29 mouse cellular contexts compared by ENCODE assay signal in the genomic region with DNA sequence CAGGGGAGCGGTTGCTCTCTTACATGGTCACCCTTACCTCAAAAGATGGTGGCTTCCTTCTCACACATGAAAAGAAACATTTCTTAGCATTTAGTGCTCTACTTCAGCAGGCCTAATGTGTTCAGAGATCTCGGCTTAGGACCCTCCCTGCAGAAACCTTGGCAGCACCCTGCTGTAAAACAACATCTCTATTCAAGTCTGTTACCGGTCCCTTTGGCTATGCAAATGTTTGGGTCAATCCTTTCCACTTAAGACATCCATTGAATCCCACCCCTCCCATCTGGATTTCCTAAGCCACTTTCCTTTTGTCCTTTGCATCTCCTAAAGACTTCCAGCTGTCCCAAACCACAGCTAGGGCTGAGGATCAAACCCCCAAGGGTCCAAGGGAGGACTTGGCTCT.
DNase-seq lines count a peak whose midpoint lies in the region; TF ChIP-seq lines count a peak whose summit lies in the region.
"Had no signal": no experiment of that assay in that cellular context is flagged by ENCODE, and none has a peak within 500 bp of the region (broad histone marks: within the 10 kb centered on the region; RNA-seq: fewer than 3 reads in every experiment).

No protein-coding gene starts in this region.

- WGBS in heart, adult 2 months: 61% methylated on average over 3 of the region's 3 CpGs

- peak; percentile 54 for DNase-seq in heart, adult 11 months
- no peak for DNase-seq in heart, adult 2 months
- DNase-seq in ES-CJ7 (ENCODE audit: low read depth, low spot score) (peak; percentile 89), ZHBTc4 (ENCODE audit: low read depth, low spot score) (peak; percentile 74), MN1 (ENCODE audit: low spot score) (no peak)
- no peak for DNase-seq in retina, postnatal 1 day
- DNase-seq: adrenal gland, postnatal 14 days; B cell, adult 2 months; cerebellum, adult 11-12 months; cerebellum, adult 8-10 months; cerebellum, postnatal 10 days; cerebellum, postnatal 36 days; embryo, embryonic 11 days; gastrocnemius, postnatal 10 days; gastrocnemius, postnatal 36 days; heart, postnatal 10 days; heart, postnatal 36 days; kidney, adult 11 months; kidney, adult 8-10 months had no signal

- H3K79me2 ChIP-seq in heart, adult 2 months (replicated peaks; ENCODE audit: control insufficient read depth, insufficient read depth, low read length): no peaks in the 10 kb centered on the region

- TF ChIP-seq EP300 in heart, adult 2 months (IDR thresholded peaks at IDR 0.05; ENCODE audit: insufficient read depth, low read depth, low read length): no peak

- H3K36me3 ChIP-seq in heart, adult 2 months (ENCODE audit: control insufficient read depth, insufficient read depth, low read length): no peaks in the 10 kb centered on the region
- H3K36me3 ChIP-seq: embryonic facial prominence, embryonic 12.5 days; forebrain, embryonic 12.5 days; forebrain, embryonic 15.5 days; heart, embryonic 12.5 days; heart, embryonic 15.5 days; hindbrain, embryonic 10.5 days; hindbrain, embryonic 13.5 days; intestine, embryonic 15.5 days had no signal

- no peaks in the 10 kb centered on the region; the same call in 1 of the 2 replicates for H3K27me3 ChIP-seq in heart, adult 2 months (ENCODE audit: control insufficient read depth, insufficient read depth, low read length)
- H3K27me3 ChIP-seq: CH12.LX; embryonic facial prominence, embryonic 12.5 days; forebrain, embryonic 12.5 days; forebrain, embryonic 15.5 days; heart, embryonic 12.5 days; heart, embryonic 15.5 days; hindbrain, embryonic 13.5 days; intestine, embryonic 15.5 days had no signal

- no peak for TF ChIP-seq POLR2A in heart, adult 2 months (IDR thresholded peaks at IDR 0.05; ENCODE audit: insufficient read depth, low read depth, low read length)

- intact Hi-C loops in heart, adult 2 months (cut with DNase I): no loop called here

- H3K4me1 ChIP-seq in heart, adult 2 months (ENCODE audit: control insufficient read depth, insufficient read depth, low read length): no peaks in the 10 kb centered on the region
- H3K4me1 ChIP-seq: intestine, embryonic 15.5 days had no signal

- no peak overlapping the region for H3K27ac ChIP-seq in heart, adult 2 months
- H3K27ac ChIP-seq: embryonic facial prominence, embryonic 12.5 days; forebrain, embryonic 12.5 days; forebrain, embryonic 15.5 days; heart, embryonic 15.5 days; hindbrain, embryonic 10.5 days; hindbrain, embryonic 13.5 days; intestine, embryonic 15.5 days had no signal

- TF ChIP-seq CTCF in heart, adult 2 months (IDR thresholded peaks at IDR 0.05): no peak

- no peak overlapping the region for H3K4me3 ChIP-seq in heart, adult 2 months
- H3K4me3 ChIP-seq: embryonic facial prominence, embryonic 12.5 days; erythroblast, embryonic 14.5 days; forebrain, embryonic 12.5 days; forebrain, embryonic 15.5 days; heart, embryonic 12.5 days; heart, embryonic 15.5 days; hindbrain, embryonic 10.5 days; hindbrain, embryonic 13.5 days; intestine, embryonic 15.5 days had no signal

- no peak overlapping the region for H3K9ac ChIP-seq in heart, adult 2 months (ENCODE audit: low read depth, low read length)
- H3K9ac ChIP-seq: embryonic facial prominence, embryonic 12.5 days; forebrain, embryonic 12.5 days; forebrain, embryonic 15.5 days; heart, embryonic 12.5 days; heart, embryonic 15.5 days; hindbrain, embryonic 13.5 days; intestine, embryonic 15.5 days had no signal

Comparison
In these comparisons a context has a peak if more than half of its experiments do, and no peak if none do; other contexts are left out.
1. DNase-seq: peak in heart, adult 11 months (single experiment), ES-CJ7 (single experiment) and ZHBTc4 (single experiment); none in heart, adult 2 months (0 of 2), retina, postnatal 1 day (single experiment) and MN1 (single experiment).